Mouse (Mus musculus): ENCODE measurements around the gene Enox1. TPM values are rescaled to one million over a fixed set of nuclear protein-coding genes. Genes with fewer than 3 reads are reported as not detected.
A peak's percentile ranks its signal among the peaks of the same experiment; 100 is the strongest.

Enox1 gene
- polyA plus RNA-seq, 1 experiment from 2014 or later = 19.6 TPM

DNA sequence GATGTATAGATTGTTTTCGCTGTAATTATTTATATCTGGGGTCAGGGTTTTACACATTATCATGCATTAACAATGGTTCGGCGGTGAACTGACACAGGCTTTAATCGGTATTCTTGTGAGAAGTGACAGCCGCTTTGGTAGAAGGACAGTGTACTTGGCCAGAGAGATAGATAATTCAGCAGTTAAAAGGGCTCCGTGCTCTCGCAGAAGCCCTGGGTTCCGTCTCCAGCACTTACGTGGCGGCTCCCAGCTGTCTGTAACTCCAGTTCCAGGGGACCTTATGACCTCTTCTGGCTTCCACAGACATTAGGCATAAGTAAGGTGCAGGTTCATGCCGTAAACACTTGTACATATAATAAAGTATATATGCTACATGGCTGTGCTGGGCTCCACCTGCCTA is 515.4 kb downstream of the Enox1 start:
- 87% methylated on average over 11 of the region's 11 CpGs for WGBS
- no peak for ATAC-seq (ENCODE audit: insufficient read depth, low FRiP score, low TSS enrichment)
- no peak for DNase-seq (ENCODE audit: low spot score)
- H3K9ac ChIP-seq (ENCODE audit: low read length) = no peak overlapping the region
- H3K27ac ChIP-seq (ENCODE audit: low read depth, low read length) = no peak overlapping the region
- no peaks in the 10 kb centered on the region for H3K27me3 ChIP-seq (ENCODE audit: control insufficient read depth, insufficient read depth, low read length)
- no peak overlapping the region for H3K4me3 ChIP-seq (ENCODE audit: low read depth, low read length)
- H3K4me2 ChIP-seq (ENCODE audit: low read depth) = no peak overlapping the region
- H3K36me3 ChIP-seq (ENCODE audit: control insufficient read depth, insufficient read depth, low read length) = no peaks in the 10 kb centered on the region
- peaks cover 3% of the 10 kb centered on the region; the same call in 1 of the 2 replicates for H3K4me1 ChIP-seq (ENCODE audit: control insufficient read depth, insufficient read depth, low read length)
- H3K9me3 ChIP-seq (ENCODE audit: control insufficient read depth, low read length) = no peaks in the 10 kb centered on the region

DNA sequence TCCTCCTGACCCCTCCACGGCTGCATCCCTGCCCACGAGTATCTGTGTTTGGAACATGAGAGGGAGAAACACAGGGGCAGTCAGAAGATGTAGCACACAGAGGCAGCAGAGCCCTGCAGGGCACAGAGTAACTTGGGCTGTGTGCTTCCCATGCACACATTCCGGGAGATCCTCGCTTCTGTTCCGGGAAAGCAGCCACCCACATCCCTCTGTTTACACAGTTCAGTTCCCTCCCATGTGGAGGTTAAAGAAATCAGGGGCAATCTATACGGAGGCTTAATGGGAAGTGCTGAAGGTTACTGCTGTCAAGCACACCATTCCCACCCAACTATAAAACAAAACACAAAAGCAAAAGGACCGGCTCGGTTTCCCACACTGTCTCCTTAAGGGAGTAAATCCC is 516.6 kb downstream of the Enox1 start:
- Histone ChIP-seq H3K9ac (ENCODE audit: low read length) (peak overlapping the region; percentile 14; the same call in 1 of the 2 replicates), H3K9me3 (ENCODE audit: control insufficient read depth, low read length) (no peaks in the 10 kb centered on the region), H3K27me3 (ENCODE audit: control insufficient read depth, insufficient read depth, low read length) (no peaks in the 10 kb centered on the region), H3K4me1 (ENCODE audit: control insufficient read depth, insufficient read depth, low read length) (peaks cover 3% of the 10 kb centered on the region; the same call in 1 of the 2 replicates), H3K4me2 (ENCODE audit: low read depth) (no peak overlapping the region), H3K27ac (ENCODE audit: low read depth, low read length) (no peak overlapping the region), H3K4me3 (ENCODE audit: low read depth, low read length) (no peak overlapping the region), H3K36me3 (ENCODE audit: control insufficient read depth, insufficient read depth, low read length) (no peaks in the 10 kb centered on the region)
- 22% methylated on average over 8 of the region's 8 CpGs for WGBS
- no peak for DNase-seq (ENCODE audit: low spot score)
- no peak for ATAC-seq (ENCODE audit: insufficient read depth, low FRiP score, low TSS enrichment)

DNA sequence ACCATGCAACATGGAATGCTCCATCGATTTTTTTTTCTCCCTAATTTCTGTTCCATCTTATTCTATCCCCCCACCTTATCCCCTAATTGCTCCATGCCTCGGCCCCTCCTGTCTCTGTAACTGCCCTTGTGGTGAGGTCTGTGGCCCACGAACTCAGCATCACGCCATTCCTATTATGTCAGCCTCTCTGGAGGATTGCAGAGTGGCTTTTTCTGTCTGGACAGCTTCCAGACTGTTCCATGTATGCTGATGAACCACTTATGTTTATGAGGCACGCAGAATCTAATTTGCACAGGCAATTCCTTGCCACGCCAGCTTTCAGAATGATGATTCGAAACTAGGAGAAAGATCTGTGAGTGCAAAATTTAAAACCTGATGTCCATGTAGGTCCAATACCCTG is 521.4 kb downstream of the Enox1 start:
- Histone ChIP-seq H3K4me3 (ENCODE audit: low read depth, low read length) (no peak overlapping the region), H3K27ac (ENCODE audit: low read depth, low read length) (no peak overlapping the region), H3K9ac (ENCODE audit: low read length) (no peak overlapping the region), H3K4me1 (ENCODE audit: control insufficient read depth, insufficient read depth, low read length) (peaks cover 2% of the 10 kb centered on the region; the same call in 1 of the 2 replicates), H3K4me2 (ENCODE audit: low read depth) (no peak overlapping the region), H3K27me3 (ENCODE audit: control insufficient read depth, insufficient read depth, low read length) (no peaks in the 10 kb centered on the region), H3K9me3 (ENCODE audit: control insufficient read depth, low read length) (no peaks in the 10 kb centered on the region), H3K36me3 (ENCODE audit: control insufficient read depth, insufficient read depth, low read length) (no peaks in the 10 kb centered on the region)
- no peak for ATAC-seq (ENCODE audit: insufficient read depth, low FRiP score, low TSS enrichment)
- no peak for DNase-seq (ENCODE audit: low spot score)
- 65% methylated on average over 7 of the region's 7 CpGs for WGBS

DNA sequence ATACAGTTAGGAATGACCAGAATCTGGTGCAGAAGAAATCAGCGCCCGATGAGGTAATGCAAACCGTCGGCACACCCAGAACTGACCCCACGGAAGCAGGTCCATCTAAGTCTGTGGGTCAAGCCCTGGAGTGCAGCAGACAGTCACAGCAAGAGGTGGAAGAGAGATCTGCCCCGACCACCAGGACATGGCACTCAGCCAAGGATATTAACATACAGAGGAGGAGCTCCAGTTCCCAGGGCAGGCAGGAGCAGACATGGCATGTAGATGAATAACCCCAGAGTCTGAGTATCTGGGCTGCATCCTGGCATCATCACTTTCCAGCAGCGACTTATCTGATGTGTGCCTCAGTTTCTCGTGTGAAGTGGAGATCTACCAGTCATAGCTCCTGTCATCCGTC is 523.3 kb downstream of the Enox1 start:
- Histone ChIP-seq H3K36me3 (ENCODE audit: control insufficient read depth, insufficient read depth, low read length) (no peaks in the 10 kb centered on the region), H3K27ac (ENCODE audit: low read depth, low read length) (no peak overlapping the region), H3K4me2 (ENCODE audit: low read depth) (no peak overlapping the region), H3K4me1 (ENCODE audit: control insufficient read depth, insufficient read depth, low read length) (no peaks in the 10 kb centered on the region), H3K9me3 (ENCODE audit: control insufficient read depth, low read length) (no peaks in the 10 kb centered on the region), H3K4me3 (ENCODE audit: low read depth, low read length) (no peak overlapping the region), H3K9ac (ENCODE audit: low read length) (no peak overlapping the region), H3K27me3 (ENCODE audit: control insufficient read depth, insufficient read depth, low read length) (no peaks in the 10 kb centered on the region)
- WGBS = 82% methylated on average over 9 of the region's 9 CpGs
- DNase-seq (ENCODE audit: low spot score) = no peak
- ATAC-seq (ENCODE audit: insufficient read depth, low FRiP score, low TSS enrichment) = no peak

DNA sequence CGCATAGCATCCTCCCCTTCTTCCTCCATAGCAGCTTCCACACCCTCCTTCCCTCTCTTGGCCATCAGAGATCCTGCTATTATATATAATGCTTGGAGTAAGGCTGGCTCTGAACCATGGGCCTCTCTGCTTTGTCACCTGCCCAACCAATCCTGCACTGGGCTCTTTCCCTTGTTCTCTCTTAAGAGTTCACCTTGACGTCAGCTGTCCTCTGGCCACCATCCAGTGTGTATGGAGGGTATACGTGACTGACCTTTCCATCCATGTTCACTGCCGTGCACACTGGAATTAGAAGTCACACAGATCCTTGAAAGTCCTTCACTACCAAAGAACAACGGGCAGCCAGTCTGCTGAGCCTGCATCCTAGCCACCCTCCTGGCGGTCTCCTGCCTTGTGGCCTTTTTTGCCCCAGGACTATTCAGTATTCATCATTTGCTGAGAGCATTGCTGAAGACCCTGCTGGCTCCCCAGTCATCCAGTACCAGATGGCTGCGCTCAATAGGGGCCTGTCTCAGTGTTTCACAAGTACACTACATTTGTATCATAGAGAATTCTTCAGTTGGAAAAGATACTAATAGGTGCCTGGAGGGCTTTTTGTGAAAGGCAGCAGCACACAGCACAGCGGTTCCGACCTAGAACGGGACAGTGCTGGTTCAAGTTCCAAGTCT is 526.5 kb downstream of the Enox1 start:
- no peak overlapping the region for H3K4me2 ChIP-seq (ENCODE audit: low read depth)
- H3K36me3 ChIP-seq (ENCODE audit: control insufficient read depth, insufficient read depth, low read length) = no peaks in the 10 kb centered on the region
- H3K4me3 ChIP-seq (ENCODE audit: low read depth, low read length) = no peak overlapping the region
- DNase-seq (ENCODE audit: low spot score) (no peak), ATAC-seq (ENCODE audit: insufficient read depth, low FRiP score, low TSS enrichment) (no peak)
- H3K4me1 ChIP-seq (ENCODE audit: control insufficient read depth, insufficient read depth, low read length) = no peaks in the 10 kb centered on the region
- H3K27me3 ChIP-seq (ENCODE audit: control insufficient read depth, insufficient read depth, low read length) = no peaks in the 10 kb centered on the region
- 91% methylated on average over 10 of the region's 10 CpGs for WGBS
- H3K9ac ChIP-seq (ENCODE audit: low read length) = no peak overlapping the region
- H3K27ac ChIP-seq (ENCODE audit: low read depth, low read length) = no peak overlapping the region
- no peaks in the 10 kb centered on the region for H3K9me3 ChIP-seq (ENCODE audit: control insufficient read depth, low read length)

DNA sequence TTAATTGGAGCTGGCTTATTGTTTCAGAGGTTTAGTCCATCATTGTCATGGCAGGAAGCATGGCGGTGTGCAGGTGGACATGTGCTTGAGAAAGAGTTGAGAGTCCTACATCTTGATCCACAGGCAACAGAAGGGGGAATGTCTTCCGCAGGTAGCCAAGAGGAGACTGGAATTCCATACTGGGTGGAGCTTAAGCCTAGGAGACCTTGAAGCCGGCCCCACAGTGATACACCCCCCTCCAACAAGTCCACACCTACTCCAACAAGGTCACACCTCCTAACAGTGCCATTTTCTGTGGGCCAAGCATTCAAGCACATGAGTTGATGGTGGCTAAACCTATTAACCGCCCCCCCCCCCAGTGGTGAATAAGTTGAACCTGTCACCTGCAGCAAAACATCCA is 533.3 kb downstream of the Enox1 start:
- Histone ChIP-seq H3K4me3 (ENCODE audit: low read depth, low read length) (no peak overlapping the region), H3K36me3 (ENCODE audit: control insufficient read depth, insufficient read depth, low read length) (no peaks in the 10 kb centered on the region), H3K9ac (ENCODE audit: low read length) (no peak overlapping the region), H3K27me3 (ENCODE audit: control insufficient read depth, insufficient read depth, low read length) (no peaks in the 10 kb centered on the region), H3K4me2 (ENCODE audit: low read depth) (no peak overlapping the region), H3K27ac (ENCODE audit: low read depth, low read length) (no peak overlapping the region), H3K9me3 (ENCODE audit: control insufficient read depth, low read length) (no peaks in the 10 kb centered on the region), H3K4me1 (ENCODE audit: control insufficient read depth, insufficient read depth, low read length) (no peaks in the 10 kb centered on the region)
- no peak for DNase-seq (ENCODE audit: low spot score)
- ATAC-seq (ENCODE audit: insufficient read depth, low FRiP score, low TSS enrichment) = no peak
- WGBS = 89% methylated on average over 4 of the region's 4 CpGs

DNA sequence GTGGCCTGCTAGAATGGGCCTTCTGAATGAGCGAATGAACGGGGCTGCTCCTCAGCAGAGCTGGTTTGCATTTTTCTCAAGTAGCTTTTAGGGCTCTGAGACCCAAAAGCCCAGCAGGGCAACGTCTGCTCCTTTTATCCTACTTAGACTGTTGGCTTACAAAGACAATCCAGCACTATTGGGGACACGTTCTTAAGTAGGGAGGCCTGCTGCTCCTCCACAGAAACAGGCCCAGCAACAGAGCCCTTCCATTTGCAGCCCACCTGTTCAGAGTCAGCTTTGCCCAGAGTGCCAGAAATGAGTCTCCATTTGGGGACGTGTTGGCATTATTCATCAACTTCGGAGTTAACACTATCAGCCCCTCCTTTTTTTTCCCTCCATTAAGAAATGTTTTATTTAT is 548.4 kb downstream of the Enox1 start:
- no peak overlapping the region for H3K4me2 ChIP-seq (ENCODE audit: low read depth)
- H3K36me3 ChIP-seq (ENCODE audit: control insufficient read depth, insufficient read depth, low read length) = no peaks in the 10 kb centered on the region
- no peak overlapping the region for H3K4me3 ChIP-seq (ENCODE audit: low read depth, low read length)
- H3K4me1 ChIP-seq (ENCODE audit: control insufficient read depth, insufficient read depth, low read length) = peaks cover 2% of the 10 kb centered on the region; the same call in 1 of the 2 replicates
- ATAC-seq (ENCODE audit: insufficient read depth, low FRiP score, low TSS enrichment) (no peak), DNase-seq (ENCODE audit: low spot score) (no peak)
- 32% methylated on average over 6 of the region's 6 CpGs for WGBS
- H3K9me3 ChIP-seq (ENCODE audit: control insufficient read depth, low read length) = no peaks in the 10 kb centered on the region
- no peak overlapping the region for H3K27ac ChIP-seq (ENCODE audit: low read depth, low read length)
- no peaks in the 10 kb centered on the region for H3K27me3 ChIP-seq (ENCODE audit: control insufficient read depth, insufficient read depth, low read length)
- H3K9ac ChIP-seq (ENCODE audit: low read length) = no peak overlapping the region

DNA sequence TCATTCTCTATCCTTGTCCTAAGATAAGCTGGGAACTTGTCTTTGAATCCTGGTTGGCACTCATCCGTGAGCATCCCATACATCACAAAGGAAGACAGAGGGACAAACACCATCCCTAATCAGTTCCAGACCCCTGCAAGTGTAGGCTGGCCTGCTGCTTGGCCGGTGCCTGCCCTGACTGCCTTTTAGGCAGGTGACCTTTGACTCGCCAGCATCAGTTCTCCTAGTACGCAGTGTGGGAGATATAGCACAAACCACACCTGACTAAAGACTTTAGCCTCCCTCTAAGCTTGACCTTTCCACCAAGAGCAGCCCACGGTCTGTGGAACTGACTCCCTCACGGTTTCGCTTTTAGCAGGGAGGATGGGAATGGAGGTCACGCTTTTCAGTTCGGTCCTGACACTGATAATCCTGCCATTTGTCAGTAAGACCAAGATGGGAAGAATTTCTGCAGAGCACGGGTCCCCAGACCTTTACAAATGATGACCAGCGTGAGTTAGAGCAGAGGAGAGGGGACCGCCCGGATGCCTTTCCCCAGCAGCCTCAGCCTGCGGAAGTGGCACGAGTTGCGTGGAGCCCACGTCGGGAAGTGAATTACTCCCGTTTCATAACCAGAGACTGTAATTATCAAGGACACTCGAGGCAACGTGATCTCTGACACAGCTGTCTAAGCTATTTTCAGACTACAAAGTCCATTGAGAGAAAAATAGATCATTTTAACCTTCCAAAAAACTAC is 550.1 kb downstream of the Enox1 start:
- Histone ChIP-seq H3K36me3 (ENCODE audit: control insufficient read depth, insufficient read depth, low read length) (no peaks in the 10 kb centered on the region), H3K27me3 (ENCODE audit: control insufficient read depth, insufficient read depth, low read length) (no peaks in the 10 kb centered on the region), H3K4me2 (ENCODE audit: low read depth) (no peak overlapping the region), H3K9me3 (ENCODE audit: control insufficient read depth, low read length) (no peaks in the 10 kb centered on the region), H3K4me1 (ENCODE audit: control insufficient read depth, insufficient read depth, low read length) (peaks cover 2% of the 10 kb centered on the region; the same call in 1 of the 2 replicates), H3K9ac (ENCODE audit: low read length) (no peak overlapping the region), H3K4me3 (ENCODE audit: low read depth, low read length) (no peak overlapping the region), H3K27ac (ENCODE audit: low read depth, low read length) (no peak overlapping the region)
- WGBS = 60% methylated on average over 21 of the region's 21 CpGs
- ATAC-seq (ENCODE audit: insufficient read depth, low FRiP score, low TSS enrichment) (no peak), DNase-seq (ENCODE audit: low spot score) (no peak)

DNA sequence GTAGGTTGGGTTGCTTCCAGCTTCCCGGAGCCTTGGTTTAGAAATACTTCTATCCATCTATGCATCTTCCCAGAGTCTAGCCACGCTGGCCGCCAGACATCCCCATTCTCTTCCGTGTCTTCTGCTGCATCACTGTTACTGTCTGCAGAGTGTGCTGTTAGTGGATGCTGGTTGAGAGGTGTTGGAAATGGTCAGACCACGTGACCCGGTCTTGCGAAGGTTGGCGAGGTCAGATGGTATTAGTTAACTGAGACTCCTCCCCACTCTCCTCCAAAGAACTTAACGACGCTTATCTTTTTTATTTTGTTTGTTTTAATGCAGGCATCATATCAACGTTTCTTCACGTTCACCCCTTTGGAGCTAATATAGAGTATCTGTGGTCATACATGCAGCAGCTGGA is 550.7 kb downstream of the Enox1 start:
- Histone ChIP-seq H3K4me1 (ENCODE audit: control insufficient read depth, insufficient read depth, low read length) (peaks cover 2% of the 10 kb centered on the region; the same call in 1 of the 2 replicates), H3K36me3 (ENCODE audit: control insufficient read depth, insufficient read depth, low read length) (no peaks in the 10 kb centered on the region)
- 78% methylated on average over 12 of the region's 12 CpGs for WGBS

More for the DNA sequence above, 550.7 kb downstream of the Enox1 start:
- ATAC-seq (ENCODE audit: insufficient read depth, low FRiP score, low TSS enrichment) (no peak), DNase-seq (ENCODE audit: low spot score) (no peak)
- H3K9ac ChIP-seq (ENCODE audit: low read length) = no peak overlapping the region
- no peak overlapping the region for H3K4me3 ChIP-seq (ENCODE audit: low read depth, low read length)
- no peaks in the 10 kb centered on the region for H3K9me3 ChIP-seq (ENCODE audit: control insufficient read depth, low read length)
- no peak overlapping the region for H3K27ac ChIP-seq (ENCODE audit: low read depth, low read length)
- no peak overlapping the region for H3K4me2 ChIP-seq (ENCODE audit: low read depth)
- H3K27me3 ChIP-seq (ENCODE audit: control insufficient read depth, insufficient read depth, low read length) = no peaks in the 10 kb centered on the region
